Mouse (Mus musculus): ENCODE measurements around the gene Sash1.

- no peak for TF ChIP-seq CTCF (IDR thresholded peaks at IDR 0.05; ENCODE audit: low read depth, low read length)
- TF ChIP-seq POLR2A (IDR thresholded peaks at IDR 0.05; ENCODE audit: extremely low read depth, insufficient read depth, low read length) = no peak
Observed at GRCm38 (mm10) chr10:8804292-8804691, 81.6 kb downstream of the Sash1 start.

All from liver, adult 2 months (tissue).